Mouse (Mus musculus) forebrain, embryonic 11.5 days (tissue): Measurements from ENCODE around the gene Lxn. TPM values are rescaled to one million over a fixed set of nuclear protein-coding genes. Genes with fewer than 3 reads are reported as not detected.

Experiments used
- ATAC-seq: fragments of 200-750 bp; cut with Nextera tagmentation; replicated peaks from 2 replicates; pipeline ENCODE4 v1.8.0; 2017; ENCODE audit warnings: moderate TSS enrichment; ENCODE audit not compliant: low FRiP score
- DNase-seq: peaks from one replicate; pipeline ENCODE4 v3.0.0-alpha.2; 2017; ENCODE audit warnings: low spot score
- H3K27ac ChIP-seq: fragments of 300-500 bp; sonication (generic); 2 replicates; pipeline ENCODE4 v1.5.1; 2014; ENCODE audit warnings: low read depth, low read length
- H3K27me3 ChIP-seq: fragments of 300-500 bp; sonication (generic); 2 replicates; pipeline ENCODE4 v1.6.1; 2014; ENCODE audit warnings: mild to moderate bottlenecking, low read length, mixed read lengths; ENCODE audit not compliant: control insufficient read depth, insufficient read depth
- H3K36me3 ChIP-seq: fragments of 300-500 bp; sonication (generic); 2 replicates; pipeline ENCODE4 v1.6.1; 2014; ENCODE audit warnings: mild to moderate bottlenecking, low read length, moderate library complexity, mixed read lengths; ENCODE audit not compliant: control insufficient read depth, insufficient read depth
- H3K4me1 ChIP-seq: fragments of 300-500 bp; sonication (generic); replicated peaks from 2 replicates; pipeline ENCODE4 v1.6.1; 2014; ENCODE audit warnings: low read length, mixed read lengths; ENCODE audit not compliant: control insufficient read depth, insufficient read depth
- H3K4me2 ChIP-seq: fragments of 300-500 bp; sonication (generic); 2 replicates; pipeline ENCODE4 v1.6.1; 2014; ENCODE audit warnings: low read depth, mild to moderate bottlenecking, low read length, moderate library complexity, mixed read lengths; ENCODE audit not compliant: severe bottlenecking
- H3K4me3 ChIP-seq: fragments of 300-500 bp; sonication (generic); 2 replicates; pipeline ENCODE4 v1.5.1; 2014; ENCODE audit warnings: low read depth, low read length
- H3K9ac ChIP-seq: fragments of 300-500 bp; sonication (generic); 2 replicates; pipeline ENCODE4 v1.6.1; 2014; ENCODE audit warnings: low read length
- H3K9me3 ChIP-seq: fragments of 300-500 bp; sonication (generic); 2 replicates; pipeline ENCODE4 v1.6.1; 2016; ENCODE audit warnings: low read length, mixed read lengths; ENCODE audit not compliant: control insufficient read depth
- WGBS: fragments of 180-500 bp; shearing (Covaris S2); extraction: QIAGEN DNeasy Blood & Tissue Kit; methylation state at CpG from one replicate; pipeline ENCODE4 v1.1.7; 2014; 5-methylcytosine and 5-hydroxymethylcytosine counted together
- polyA plus RNA-seq: library from polyadenylated mRNA; unstranded; fragments of >200 nt; fragmentation: Nextera tagmentation; extraction: Ambion mirVana; gene quantifications from 2 replicates; pipeline ENCODE4 v1.2.1, GENCODE M21; 2014

Gene Lxn
- polyA plus RNA-seq, 1 experiment from 2014 or later: 48.9 TPM

- DNase-seq: no peak
- no peaks in the 10 kb centered on the region for H3K4me1 ChIP-seq
- H3K27ac ChIP-seq: no peak overlapping the region
- 85% methylated on average over 10 of the region's 10 CpGs for WGBS
- H3K9me3 ChIP-seq: no peaks in the 10 kb centered on the region
- no peak overlapping the region for H3K9ac ChIP-seq
- H3K4me3 ChIP-seq: no peak overlapping the region
- no peaks in the 10 kb centered on the region for H3K27me3 ChIP-seq
- H3K4me2 ChIP-seq: no peak overlapping the region
- H3K36me3 ChIP-seq: no peaks in the 10 kb centered on the region
- ATAC-seq: no peak
Observed at GRCm38 (mm10) chr3:67496310-67496709, 32.6 kb upstream of the Lxn start.

DNA sequence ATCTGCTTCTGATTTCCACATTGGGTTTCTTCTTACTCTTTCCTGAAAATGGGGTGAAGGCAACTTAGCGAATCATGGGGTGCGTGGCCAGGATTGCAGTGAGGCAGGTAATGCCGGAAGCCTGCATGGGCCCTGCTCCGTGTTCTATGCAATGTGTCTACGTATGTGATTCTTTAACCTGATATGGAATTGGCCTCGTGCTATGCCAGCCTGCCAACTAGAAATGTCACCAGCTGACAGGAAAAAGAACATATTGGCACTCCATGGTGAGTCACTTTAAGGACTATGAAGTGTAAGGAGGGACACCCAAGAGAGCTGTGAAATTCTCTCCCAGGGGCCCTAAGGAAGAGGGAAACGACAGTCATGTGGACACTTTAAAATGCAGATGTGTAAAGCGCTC, 29.4 kb upstream of the Lxn start:
- H3K9me3 ChIP-seq: no peaks in the 10 kb centered on the region
- H3K27me3 ChIP-seq: no peaks in the 10 kb centered on the region
- 87% methylated on average over 8 of the region's 8 CpGs for WGBS
- no peaks in the 10 kb centered on the region for H3K4me1 ChIP-seq
- H3K9ac ChIP-seq: no peak overlapping the region
- no peak overlapping the region for H3K4me3 ChIP-seq
- ATAC-seq: no peak
- no peaks in the 10 kb centered on the region for H3K36me3 ChIP-seq
- H3K4me2 ChIP-seq: no peak overlapping the region
- DNase-seq: no peak
- H3K27ac ChIP-seq: no peak overlapping the region

GRCm38 (mm10) chr3:67492086-67492869, 28.6 kb upstream of the Lxn start:
- Histone ChIP-seq H3K36me3 (no peaks in the 10 kb centered on the region), H3K9ac (no peak overlapping the region), H3K9me3 (no peaks in the 10 kb centered on the region), H3K27me3 (no peaks in the 10 kb centered on the region), H3K4me2 (no peak overlapping the region), H3K4me3 (no peak overlapping the region), H3K27ac (no peak overlapping the region), H3K4me1 (no peaks in the 10 kb centered on the region)
- 82% methylated on average over 8 of the region's 8 CpGs for WGBS
- ATAC-seq: no peak
- DNase-seq: no peak

DNA sequence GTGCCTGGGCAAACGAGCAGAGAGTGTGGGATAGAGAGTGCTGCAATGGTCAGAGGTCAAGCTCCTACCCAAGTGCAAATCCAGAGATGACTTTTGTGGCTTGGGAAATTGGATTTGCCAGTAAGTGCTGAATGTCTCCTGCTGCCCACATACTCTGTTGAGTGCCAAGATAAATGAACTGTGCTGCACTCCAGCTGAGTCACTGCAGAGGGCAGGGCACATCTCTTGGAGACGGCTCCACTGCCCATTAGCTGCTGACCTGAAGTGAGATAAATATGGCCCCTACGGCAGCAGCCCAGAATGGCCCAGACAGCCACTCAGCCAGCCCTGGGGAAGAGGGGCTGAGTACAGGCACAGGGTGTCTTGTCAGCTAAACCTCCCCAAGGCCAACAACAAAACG, 26.4 kb upstream of the Lxn start:
- H3K27me3 ChIP-seq: no peaks in the 10 kb centered on the region
- no peak overlapping the region for H3K27ac ChIP-seq
- WGBS: 72% methylated on average over 4 of the region's 4 CpGs
- no peak overlapping the region for H3K4me3 ChIP-seq
- DNase-seq (no peak), ATAC-seq (no peak)
- H3K4me1 ChIP-seq: no peaks in the 10 kb centered on the region
- no peaks in the 10 kb centered on the region for H3K36me3 ChIP-seq
- no peak overlapping the region for H3K9ac ChIP-seq
- H3K4me2 ChIP-seq: no peak overlapping the region
- H3K9me3 ChIP-seq: no peaks in the 10 kb centered on the region

GRCm38 (mm10) chr3:67485233-67485632, 21.5 kb upstream of the Lxn start:
- 86% methylated on average over 2 of the region's 2 CpGs for WGBS
- H3K27me3 ChIP-seq: no peaks in the 10 kb centered on the region
- H3K36me3 ChIP-seq: no peaks in the 10 kb centered on the region
- no peaks in the 10 kb centered on the region for H3K9me3 ChIP-seq
- ATAC-seq (no peak), DNase-seq (no peak)
- no peak overlapping the region for H3K4me3 ChIP-seq
- no peak overlapping the region for H3K4me2 ChIP-seq
- no peaks in the 10 kb centered on the region for H3K4me1 ChIP-seq
- H3K9ac ChIP-seq: no peak overlapping the region
- no peak overlapping the region for H3K27ac ChIP-seq

DNA sequence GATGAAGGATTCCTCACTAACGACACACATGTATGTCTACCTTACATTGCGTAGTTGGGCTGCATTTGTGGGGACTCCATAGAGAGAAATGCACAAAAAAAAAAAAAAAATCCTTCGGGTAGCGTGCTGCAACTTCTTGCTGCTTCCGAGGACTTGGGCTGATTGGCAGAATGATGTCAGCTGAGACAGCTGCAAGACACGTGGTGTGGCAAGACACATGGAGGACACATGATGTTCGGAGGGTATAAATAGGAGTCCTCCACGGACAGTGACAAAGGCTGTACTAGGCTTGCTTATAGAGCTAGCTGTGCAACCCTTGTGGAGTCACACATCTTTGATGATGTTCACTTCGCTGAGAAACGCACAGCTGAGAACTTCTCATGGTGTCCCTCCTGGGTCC, 18.7 kb upstream of the Lxn start:
- Histone ChIP-seq H3K27me3 (no peaks in the 10 kb centered on the region), H3K9me3 (no peaks in the 10 kb centered on the region), H3K36me3 (no peaks in the 10 kb centered on the region), H3K4me2 (no peak overlapping the region), H3K9ac (no peak overlapping the region), H3K4me3 (no peak overlapping the region), H3K27ac (no peak overlapping the region), H3K4me1 (no peaks in the 10 kb centered on the region)
- DNase-seq (no peak), ATAC-seq (no peak)
- 91% methylated on average over 10 of the region's 10 CpGs for WGBS

DNA sequence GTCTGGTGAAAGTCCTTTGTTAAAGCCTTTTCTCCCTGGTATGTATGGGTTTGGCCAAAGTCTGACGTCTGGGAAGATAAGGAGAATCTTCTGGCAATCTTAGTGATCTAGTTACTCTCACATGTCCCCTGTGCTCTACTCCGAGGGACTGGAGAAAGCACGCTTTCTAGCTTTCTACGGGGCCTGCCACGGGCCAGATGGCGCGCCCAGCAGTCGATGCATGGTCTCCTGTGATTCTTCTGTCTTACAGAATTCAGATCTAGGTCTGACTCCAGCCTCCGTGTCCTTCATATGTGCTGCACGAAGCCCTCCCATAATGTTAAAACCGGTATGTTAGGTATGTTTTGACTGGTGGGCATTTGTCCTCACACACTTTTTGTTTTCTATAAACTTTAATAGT, 16.1 kb upstream of the Lxn start:
- Histone ChIP-seq H3K36me3 (no peaks in the 10 kb centered on the region), H3K9me3 (no peaks in the 10 kb centered on the region), H3K9ac (no peak overlapping the region), H3K4me2 (no peak overlapping the region), H3K27me3 (no peaks in the 10 kb centered on the region), H3K4me3 (no peak overlapping the region), H3K27ac (no peak overlapping the region), H3K4me1 (no peaks in the 10 kb centered on the region)
- no peak for DNase-seq
- ATAC-seq: no peak
- WGBS: 92% methylated on average over 11 of the region's 11 CpGs

GRCm38 (mm10) chr3:67473438-67473837, 9.7 kb upstream of the Lxn start:
- Histone ChIP-seq H3K36me3 (no peaks in the 10 kb centered on the region), H3K9me3 (no peaks in the 10 kb centered on the region), H3K27me3 (no peaks in the 10 kb centered on the region), H3K4me3 (no peak overlapping the region), H3K27ac (no peak overlapping the region), H3K4me1 (no peaks in the 10 kb centered on the region), H3K9ac (no peak overlapping the region), H3K4me2 (no peak overlapping the region)
- WGBS: 93% methylated on average over 6 of the region's 6 CpGs
- ATAC-seq (no peak), DNase-seq (no peak)

GRCm38 (mm10) chr3:67471408-67472127, 7.8 kb upstream of the Lxn start:
- no peaks in the 10 kb centered on the region for H3K36me3 ChIP-seq
- no peak for ATAC-seq

More at GRCm38 (mm10) chr3:67471408-67472127, 7.8 kb upstream of the Lxn start:
- no peak overlapping the region for H3K9ac ChIP-seq
- H3K4me2 ChIP-seq: no peak overlapping the region
- no peak overlapping the region for H3K4me3 ChIP-seq
- no peaks in the 10 kb centered on the region for H3K27me3 ChIP-seq
- H3K4me1 ChIP-seq: no peaks in the 10 kb centered on the region
- H3K9me3 ChIP-seq: no peaks in the 10 kb centered on the region
- no peak for DNase-seq
- H3K27ac ChIP-seq: no peak overlapping the region
- 93% methylated on average over 4 of the region's 4 CpGs for WGBS
